Mouse (Mus musculus) small intestine, adult 2 months (tissue): ENCODE results near the gene Ica1. TPM values are rescaled to one million over a fixed set of nuclear protein-coding genes. Genes with fewer than 3 reads are reported as not detected.

ENCODE experiments used
- H3K27ac ChIP-seq: fragments of 200-500 bp; 2 replicates; pipeline ENCODE4 v1.5.1; 2012; ENCODE audit warnings: low read depth, low read length, control low read depth, inconsistent platforms; ENCODE audit not compliant: insufficient read depth
- H3K27me3 ChIP-seq: fragments of 200-500 bp; 2 replicates; pipeline ENCODE4 v1.6.1; 2012; ENCODE audit warnings: mild to moderate bottlenecking, moderate library complexity, low read length, inconsistent platforms; ENCODE audit not compliant: control insufficient read depth, insufficient read depth
- H3K36me3 ChIP-seq: fragments of 200-500 bp; 2 replicates; pipeline ENCODE4 v1.6.1; 2012; ENCODE audit warnings: mild to moderate bottlenecking, low read length, control low read depth, inconsistent platforms; ENCODE audit not compliant: control insufficient read depth, insufficient read depth
- H3K4me1 ChIP-seq: fragments of 200-500 bp; 2 replicates; pipeline ENCODE4 v1.6.1; 2012; ENCODE audit warnings: low read length, inconsistent platforms, mixed read lengths; ENCODE audit not compliant: control insufficient read depth, insufficient read depth, insufficient read length
- H3K4me3 ChIP-seq: fragments of 200-500 bp; 2 replicates; pipeline ENCODE4 v1.5.1; 2012; ENCODE audit warnings: low read depth, mild to moderate bottlenecking, control low read depth, inconsistent platforms, low read length, moderate library complexity
- CTCF ChIP-seq: fragments of 200-500 bp; IDR thresholded peaks from 2 replicates; pipeline ENCODE4 v1.5.1; 2012; ENCODE audit warnings: low read depth, mild to moderate bottlenecking, control low read depth, inconsistent platforms, low read length, moderate library complexity, mixed read lengths; ENCODE audit not compliant: insufficient replicate concordance, insufficient read length; ENCODE audit errors: extremely low read depth
- POLR2A ChIP-seq: fragments of 200-500 bp; IDR thresholded peaks from 2 replicates; pipeline ENCODE4 v1.6.1; 2012; ENCODE audit warnings: low read depth, mild to moderate bottlenecking, control low read depth, inconsistent platforms, low read length, moderate library complexity
- WGBS: fragments of 180-500 bp; shearing (Covaris S2); methylation state at CpG from one replicate; pipeline ENCODE4 v1.1.7; 2018; 5-methylcytosine and 5-hydroxymethylcytosine counted together
- polyA plus RNA-seq: library from polyadenylated mRNA; depleted of rRNA; stranded (reverse); fragments of >200 nt; gene quantifications from 2 replicates; pipeline ENCODE4 v1.2.3, GENCODE M21; 2012

The Ica1 gene
- polyA plus RNA-seq, 1 experiment: 1.3 TPM

- no peak for TF ChIP-seq CTCF
- Histone ChIP-seq H3K36me3 (no peaks in the 10 kb centered on the region), H3K27me3 (no peaks in the 10 kb centered on the region), H3K4me1 (no peaks in the 10 kb centered on the region), H3K4me3 (no peak overlapping the region), H3K27ac (no peak overlapping the region)
- WGBS: 74% methylated on average over 3 of the region's 3 CpGs
Observed at GRCm38 (mm10) chr6:8735044-8735443, 43.2 kb downstream of the Ica1 start.

GRCm38 (mm10) chr6:8732492-8732891 is 45.8 kb downstream of the Ica1 start:
- no peaks in the 10 kb centered on the region for H3K36me3 ChIP-seq
- 60% methylated on average over 5 of the region's 5 CpGs for WGBS
- H3K4me3 ChIP-seq: no peak overlapping the region
- TF ChIP-seq POLR2A (no peak), CTCF (no peak)
- H3K27ac ChIP-seq: no peak overlapping the region
- H3K27me3 ChIP-seq: no peaks in the 10 kb centered on the region
- H3K4me1 ChIP-seq: no peaks in the 10 kb centered on the region

- H3K36me3 ChIP-seq: no peaks in the 10 kb centered on the region
- WGBS: 55% methylated on average over 4 of the region's 4 CpGs
Observed at GRCm38 (mm10) chr6:8731656-8732191, 46.6 kb downstream of the Ica1 start.

GRCm38 (mm10) chr6:8730433-8730832 is 47.9 kb downstream of the Ica1 start:
- Histone ChIP-seq H3K27me3 (no peaks in the 10 kb centered on the region), H3K4me3 (no peak overlapping the region), H3K36me3 (no peaks in the 10 kb centered on the region), H3K4me1 (no peaks in the 10 kb centered on the region), H3K27ac (no peak overlapping the region)
- 88% methylated on average over 2 of the region's 2 CpGs for WGBS
- TF ChIP-seq POLR2A (no peak), CTCF (no peak)

More at GRCm38 (mm10) chr6:8731656-8732191, 46.6 kb downstream of the Ica1 start:
- Histone ChIP-seq H3K27me3 (no peaks in the 10 kb centered on the region), H3K4me1 (no peaks in the 10 kb centered on the region), H3K4me3 (no peak overlapping the region), H3K27ac (no peak overlapping the region)
- TF ChIP-seq CTCF (no peak), POLR2A (no peak)

GRCm38 (mm10) chr6:8727806-8728205 is 50.5 kb downstream of the Ica1 start:
- Histone ChIP-seq H3K36me3 (no peaks in the 10 kb centered on the region), H3K27me3 (no peaks in the 10 kb centered on the region), H3K4me3 (no peak overlapping the region), H3K27ac (no peak overlapping the region), H3K4me1 (no peaks in the 10 kb centered on the region)
- TF ChIP-seq POLR2A (no peak), CTCF (no peak)
- WGBS: 91% methylated on average over 8 of the region's 8 CpGs

- no peaks in the 10 kb centered on the region for H3K4me1 ChIP-seq
- H3K4me3 ChIP-seq: no peak overlapping the region
- no peak overlapping the region for H3K27ac ChIP-seq
- H3K27me3 ChIP-seq: no peaks in the 10 kb centered on the region
- TF ChIP-seq POLR2A (no peak), CTCF (no peak)
- H3K36me3 ChIP-seq: no peaks in the 10 kb centered on the region
- 74% methylated on average over 1 of the region's 1 CpGs for WGBS
Observed at GRCm38 (mm10) chr6:8725610-8726009, 52.7 kb downstream of the Ica1 start.

- TF ChIP-seq POLR2A (no peak), CTCF (no peak)
- Histone ChIP-seq H3K4me1 (no peaks in the 10 kb centered on the region), H3K4me3 (no peak overlapping the region), H3K27me3 (no peaks in the 10 kb centered on the region), H3K27ac (no peak overlapping the region), H3K36me3 (no peaks in the 10 kb centered on the region)
- 96% methylated on average over 2 of the region's 2 CpGs for WGBS
Observed at GRCm38 (mm10) chr6:8719692-8720091, 58.6 kb downstream of the Ica1 start.

- Histone ChIP-seq H3K27ac (no peak overlapping the region), H3K36me3 (no peaks in the 10 kb centered on the region), H3K4me3 (no peak overlapping the region), H3K27me3 (no peaks in the 10 kb centered on the region), H3K4me1 (no peaks in the 10 kb centered on the region)
- TF ChIP-seq CTCF: no peak
- TF ChIP-seq POLR2A: no peak
- WGBS: 91% methylated on average over 7 of the region's 7 CpGs
Observed at GRCm38 (mm10) chr6:8717967-8718366, 60.3 kb downstream of the Ica1 start.
